Mouse (Mus musculus): Measurements from ENCODE around the gene Platr17. TPM values are rescaled to one million over a fixed set of nuclear protein-coding genes. Genes with fewer than 3 reads are reported as not detected.

Gene Platr17
- polyA plus RNA-seq, 1 experiment: 0.33 TPM

DNA sequence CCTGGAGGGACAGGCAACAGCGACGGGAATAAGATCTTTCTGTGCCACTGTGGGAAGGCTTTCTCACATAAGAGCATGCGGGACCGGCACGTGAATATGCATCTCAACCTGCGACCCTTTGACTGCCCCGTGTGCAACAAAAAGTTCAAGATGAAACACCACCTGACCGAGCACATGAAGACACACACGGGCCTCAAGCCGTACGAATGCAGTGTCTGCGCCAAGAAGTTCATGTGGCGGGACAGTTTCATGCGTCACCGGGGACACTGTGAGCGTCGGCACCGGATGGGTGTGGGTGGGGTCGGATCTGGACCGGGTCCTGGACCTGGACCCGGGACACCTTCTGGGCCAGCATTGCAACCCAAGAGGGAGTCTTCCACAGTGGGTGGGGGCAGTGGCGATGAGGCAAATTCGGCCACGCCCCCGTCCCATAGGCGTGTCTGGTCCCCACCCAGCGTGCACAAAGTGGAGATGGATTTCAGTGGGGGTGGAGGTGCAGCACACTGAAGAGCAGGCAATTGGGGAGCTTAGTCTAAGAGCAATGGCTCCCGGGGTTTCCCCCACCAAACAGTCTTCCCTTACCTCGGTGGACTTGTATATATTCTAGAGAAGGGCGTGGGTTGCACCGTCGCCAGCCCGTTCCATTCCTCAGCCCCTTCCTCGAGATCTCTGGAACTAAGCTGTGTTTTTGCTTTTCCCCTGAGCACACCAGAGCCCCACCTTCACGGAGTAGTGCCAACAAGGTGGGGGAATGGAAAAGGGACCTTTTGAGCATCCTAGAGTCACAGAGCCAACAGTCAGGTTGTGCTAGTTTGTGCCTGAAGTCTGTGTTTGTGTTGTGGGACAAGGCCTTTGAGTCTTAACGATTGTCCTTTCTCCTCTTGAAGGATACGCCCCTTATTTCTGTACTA, 13.6 kb downstream of the Platr17 start:
- TF ChIP-seq POLR2A (IDR thresholded peaks at IDR 0.05; ENCODE audit: borderline replicate concordance, extremely low read depth, low read depth, low read length): no peak
- TF ChIP-seq CTCF (IDR thresholded peaks at IDR 0.05; ENCODE audit: insufficient read depth, low read length): no peak
- H3K4me1 ChIP-seq (ENCODE audit: control insufficient read depth, insufficient read depth, low read length): peaks cover 12% of the 10 kb centered on the region
- no peak for DNase-seq
- H3K4me3 ChIP-seq (replicated peaks; ENCODE audit: extremely low read depth, low read depth, low read length): peak overlapping the region; percentile 94
- WGBS: 52% methylated on average over 37 of the region's 37 CpGs

DNA sequence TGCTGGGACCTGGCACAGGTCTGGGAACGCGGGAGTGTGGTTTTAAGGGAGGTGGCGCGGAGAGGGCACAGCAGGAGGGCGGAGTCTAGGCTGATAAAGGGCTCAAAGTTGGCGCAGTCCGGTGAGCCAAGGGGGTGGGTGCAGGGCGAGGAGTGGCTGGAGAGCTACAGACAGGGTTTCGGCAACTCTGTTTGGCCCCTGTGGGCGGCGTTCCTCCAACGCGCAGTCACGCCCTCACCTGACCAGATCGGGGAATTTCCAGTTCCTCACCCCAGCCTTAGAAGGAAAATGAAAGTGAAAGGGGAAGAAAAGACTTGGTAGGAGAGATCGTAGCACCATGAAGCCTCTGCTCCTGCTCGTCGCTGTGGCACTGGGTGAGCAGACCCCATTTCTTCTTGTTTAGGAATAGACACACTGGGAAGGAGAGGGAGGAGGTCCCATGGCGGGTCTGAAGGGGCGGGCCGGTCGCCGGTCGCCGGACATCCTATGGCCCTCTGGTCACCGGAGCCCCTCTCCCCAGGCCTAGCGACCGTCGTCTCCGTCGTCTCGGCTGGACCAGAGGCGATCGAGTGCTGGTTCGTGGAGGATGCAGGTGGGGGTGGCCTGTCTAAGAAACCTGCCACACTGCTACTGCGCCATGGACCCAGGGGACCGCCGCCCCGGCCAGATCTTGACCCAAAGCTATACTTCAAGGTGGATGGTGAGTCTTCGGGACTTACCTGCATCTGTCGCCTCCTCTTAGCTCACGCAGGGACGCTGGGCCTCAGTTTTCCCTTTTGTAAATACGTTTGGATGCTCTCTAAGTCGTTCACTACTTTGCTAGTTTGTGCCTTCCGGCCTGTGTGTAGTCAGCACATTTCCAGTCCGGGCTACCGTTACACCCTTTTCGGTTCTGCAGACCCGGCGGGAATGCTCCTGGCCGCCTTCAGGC, 14.7 kb downstream of the Platr17 start:
- Histone ChIP-seq H3K4me1 (ENCODE audit: control insufficient read depth, insufficient read depth, low read length) (peaks cover 12% of the 10 kb centered on the region), H3K4me3 (replicated peaks; ENCODE audit: extremely low read depth, low read depth, low read length) (peak overlapping the region; percentile 94)
- under 1% methylated on average over 52 of the region's 52 CpGs for WGBS
- peak; percentile 87 for DNase-seq
- peak; percentile 80; the same call in 1 of the 2 replicates for TF ChIP-seq POLR2A (IDR thresholded peaks at IDR 0.05; ENCODE audit: borderline replicate concordance, extremely low read depth, low read depth, low read length)
- peak; percentile 14; the same call in 1 of the 2 replicates for TF ChIP-seq CTCF (IDR thresholded peaks at IDR 0.05; ENCODE audit: insufficient read depth, low read length)

DNA sequence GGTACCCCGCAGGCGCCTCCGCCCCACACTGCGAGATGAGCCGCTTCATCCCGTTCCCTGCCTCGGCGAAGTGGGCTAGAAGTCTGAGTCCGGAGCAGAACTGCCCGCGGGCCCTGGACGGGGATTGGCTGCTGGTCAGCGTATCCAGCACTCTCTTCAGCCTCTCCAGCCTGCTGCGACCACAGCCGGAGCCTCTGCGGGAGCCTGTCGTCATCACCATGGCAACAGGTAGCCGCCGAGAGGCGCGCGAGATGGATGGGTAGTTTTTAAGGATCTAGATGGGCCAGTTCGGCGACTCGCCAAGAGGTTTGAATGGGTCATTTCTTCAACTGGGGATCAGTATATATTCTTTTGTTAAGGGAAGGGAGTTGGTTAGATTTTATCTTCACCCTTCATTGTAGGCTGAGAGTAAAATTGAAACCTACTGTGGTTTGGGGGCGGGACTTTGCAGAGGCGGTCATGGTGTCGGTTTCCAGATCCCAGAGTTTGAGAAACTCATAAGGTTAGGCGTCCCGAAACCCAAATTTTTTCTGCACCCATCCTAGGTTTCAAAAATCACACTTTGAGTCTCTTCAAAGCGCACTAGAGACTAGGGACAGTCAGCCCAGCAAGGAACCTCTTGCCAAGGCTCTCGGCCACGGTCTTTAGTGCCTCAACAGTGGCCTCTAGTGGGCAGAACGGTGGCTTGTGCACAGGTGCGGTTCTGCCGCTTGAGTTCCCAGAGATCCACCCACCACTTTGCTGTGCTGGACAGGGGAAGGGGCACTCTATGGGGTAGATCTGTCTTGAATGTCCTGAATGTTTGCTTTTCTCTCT, 15.6 kb downstream of the Platr17 start:
- H3K4me1 ChIP-seq (ENCODE audit: control insufficient read depth, insufficient read depth, low read length): peaks cover 12% of the 10 kb centered on the region
- no peak for TF ChIP-seq POLR2A (IDR thresholded peaks at IDR 0.05; ENCODE audit: borderline replicate concordance, extremely low read depth, low read depth, low read length)
- TF ChIP-seq CTCF (IDR thresholded peaks at IDR 0.05; ENCODE audit: insufficient read depth, low read length): peak; percentile 87
- WGBS: under 1% methylated on average over 36 of the region's 36 CpGs
- peak overlapping the region; percentile 94 for H3K4me3 ChIP-seq (replicated peaks; ENCODE audit: extremely low read depth, low read depth, low read length)
- DNase-seq: peak; percentile 87

DNA sequence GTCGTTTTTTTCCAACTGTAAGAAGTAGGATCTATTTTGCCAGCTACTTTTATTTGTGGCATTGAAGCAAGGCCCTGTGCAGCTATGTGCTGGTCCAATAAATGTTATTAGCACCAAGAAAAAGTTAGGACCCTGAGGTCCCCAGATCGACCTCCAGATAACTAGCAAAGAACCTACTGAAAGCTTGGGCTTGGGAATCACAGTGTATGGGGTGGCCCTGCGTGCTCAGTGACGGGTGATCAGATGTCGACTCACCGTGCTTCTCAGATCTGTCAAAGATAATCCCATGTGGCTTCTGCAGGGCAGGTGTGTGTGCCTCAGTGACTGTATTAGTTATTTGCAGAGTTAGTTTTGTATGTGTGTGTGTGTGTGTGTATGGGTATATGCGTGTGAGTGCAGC, 16.4 kb downstream of the Platr17 start:
- no peak for DNase-seq
- H3K4me3 ChIP-seq (replicated peaks; ENCODE audit: extremely low read depth, low read depth, low read length): no peak overlapping the region
- WGBS: 87% methylated on average over 7 of the region's 7 CpGs
- H3K4me1 ChIP-seq (ENCODE audit: control insufficient read depth, insufficient read depth, low read length): peaks cover 12% of the 10 kb centered on the region
- TF ChIP-seq POLR2A (IDR thresholded peaks at IDR 0.05; ENCODE audit: borderline replicate concordance, extremely low read depth, low read depth, low read length) (no peak), CTCF (IDR thresholded peaks at IDR 0.05; ENCODE audit: insufficient read depth, low read length) (no peak)

DNA sequence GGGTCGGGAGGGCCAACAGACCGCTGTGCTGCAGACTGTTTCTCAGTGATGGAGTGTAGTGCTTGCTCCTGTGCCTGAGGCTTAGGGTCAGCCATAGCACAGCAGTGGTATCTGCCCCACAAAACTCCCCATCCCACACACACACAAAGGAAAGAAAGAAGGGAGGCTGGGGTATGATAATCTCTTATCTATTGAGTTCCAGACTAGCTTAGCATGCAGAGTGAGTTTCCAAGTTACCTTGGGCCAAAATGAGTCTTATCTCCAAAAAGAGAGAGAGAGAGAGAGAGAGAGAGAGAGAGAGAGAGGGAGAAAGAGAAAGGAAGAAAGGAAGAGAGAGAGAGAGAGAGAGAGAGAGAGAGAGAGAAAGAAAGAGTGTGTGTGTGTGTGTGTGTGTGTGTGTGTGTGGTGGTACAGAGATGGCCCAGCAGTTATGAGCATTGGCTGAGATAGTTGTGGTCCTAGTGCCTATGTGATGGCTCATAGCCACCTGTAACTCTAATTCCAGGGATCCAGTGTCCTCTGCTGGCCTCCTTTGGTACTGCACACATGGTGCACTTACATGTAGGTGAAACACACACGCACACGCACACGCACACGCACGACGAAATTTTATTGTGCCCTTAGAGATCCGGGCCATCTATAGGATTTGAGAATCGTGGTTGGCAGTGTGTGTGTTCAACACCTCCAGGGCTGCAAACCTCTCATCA, 19.8 kb downstream of the Platr17 start:
- no peak for DNase-seq
- H3K4me3 ChIP-seq (replicated peaks; ENCODE audit: extremely low read depth, low read depth, low read length): no peak overlapping the region
- TF ChIP-seq POLR2A (IDR thresholded peaks at IDR 0.05; ENCODE audit: borderline replicate concordance, extremely low read depth, low read depth, low read length) (no peak), CTCF (IDR thresholded peaks at IDR 0.05; ENCODE audit: insufficient read depth, low read length) (peak; percentile 49)

DNA sequence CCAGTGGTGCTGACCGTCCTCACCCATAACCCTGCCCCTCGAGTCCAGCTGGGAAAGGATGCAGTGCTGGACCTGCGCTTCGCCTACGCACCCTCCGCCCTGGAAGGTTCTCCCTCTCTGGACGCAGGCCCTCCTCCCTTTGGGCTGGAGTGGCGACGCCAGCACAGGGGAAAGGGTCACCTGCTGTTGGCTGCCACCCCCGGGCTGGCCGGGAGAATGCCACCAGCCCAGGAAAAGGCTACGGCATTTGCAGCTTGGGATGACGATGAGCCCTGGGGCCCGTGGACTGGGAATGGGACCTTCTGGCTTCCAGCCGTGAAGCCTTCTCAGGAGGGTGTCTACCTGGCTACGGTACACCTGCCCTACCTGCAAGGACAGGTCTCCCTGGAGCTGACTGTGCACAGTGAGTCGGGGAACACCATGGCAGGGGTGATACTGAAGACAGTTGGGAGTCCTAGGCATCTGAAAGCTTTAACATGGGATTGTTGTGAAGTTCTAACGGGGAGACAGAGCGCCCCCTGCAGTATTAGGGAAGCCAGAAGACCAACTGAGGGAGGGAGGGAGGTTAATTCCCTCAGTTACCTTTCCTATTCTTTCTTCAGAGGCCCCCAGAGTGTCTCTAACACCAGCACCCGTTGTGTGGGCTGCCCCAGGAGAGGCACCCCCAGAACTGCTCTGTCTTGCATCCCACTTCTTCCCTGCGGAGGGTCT, 20.6 kb downstream of the Platr17 start:
- WGBS: 87% methylated on average over 21 of the region's 21 CpGs
- no peak for DNase-seq
- TF ChIP-seq CTCF (IDR thresholded peaks at IDR 0.05; ENCODE audit: insufficient read depth, low read length): no peak
- TF ChIP-seq POLR2A (IDR thresholded peaks at IDR 0.05; ENCODE audit: borderline replicate concordance, extremely low read depth, low read depth, low read length): no peak
- H3K4me1 ChIP-seq (ENCODE audit: control insufficient read depth, insufficient read depth, low read length): peaks cover 7% of the 10 kb centered on the region
- H3K4me3 ChIP-seq (replicated peaks; ENCODE audit: extremely low read depth, low read depth, low read length): no peak overlapping the region

More for the DNA sequence above, 19.8 kb downstream of the Platr17 start:
- WGBS: 92% methylated on average over 10 of the region's 10 CpGs
- peaks cover 7% of the 10 kb centered on the region for H3K4me1 ChIP-seq (ENCODE audit: control insufficient read depth, insufficient read depth, low read length)

DNA sequence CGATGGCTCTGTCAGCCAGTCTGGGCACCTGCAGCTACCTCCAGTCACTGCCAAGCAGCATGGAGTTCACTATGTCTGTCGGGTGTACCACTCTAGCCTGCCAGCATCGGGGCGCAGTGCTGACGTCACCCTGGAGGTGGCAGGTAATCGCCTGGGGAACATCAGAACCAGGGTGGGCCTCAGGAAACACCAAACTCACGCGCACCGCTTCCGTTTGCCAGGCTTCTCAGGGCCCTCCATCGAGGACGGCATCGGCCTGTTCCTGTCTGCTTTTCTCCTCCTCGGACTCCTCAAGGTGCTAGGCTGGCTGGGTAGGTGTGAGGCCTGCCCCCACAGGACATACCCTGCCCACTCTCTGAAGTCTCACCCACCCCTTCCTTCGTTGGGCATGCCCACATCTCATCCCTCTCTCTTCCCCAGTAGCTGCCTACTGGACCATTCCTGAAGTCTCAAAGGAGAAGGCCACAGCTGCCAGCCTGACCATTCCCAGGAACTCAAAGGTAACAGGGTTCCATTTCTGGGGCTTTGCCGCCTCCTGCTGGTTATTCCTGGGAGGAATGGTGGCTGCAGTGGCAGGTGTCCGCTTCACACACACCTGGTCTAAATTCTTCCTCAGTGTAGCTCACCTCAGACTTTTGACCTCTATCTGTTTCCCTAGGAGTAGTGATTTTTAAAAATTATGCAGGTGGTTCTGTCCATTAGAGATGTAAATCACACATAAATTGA, 21.4 kb downstream of the Platr17 start:
- no peak overlapping the region for H3K4me3 ChIP-seq (replicated peaks; ENCODE audit: extremely low read depth, low read depth, low read length)
- TF ChIP-seq POLR2A (IDR thresholded peaks at IDR 0.05; ENCODE audit: borderline replicate concordance, extremely low read depth, low read depth, low read length): no peak; the same call in 1 of the 2 replicates
- peak; percentile 36; the same call in 1 of the 2 replicates for TF ChIP-seq CTCF (IDR thresholded peaks at IDR 0.05; ENCODE audit: insufficient read depth, low read length)
- 75% methylated on average over 17 of the region's 17 CpGs for WGBS
- DNase-seq: no peak
- H3K4me1 ChIP-seq (ENCODE audit: control insufficient read depth, insufficient read depth, low read length): peaks cover 1% of the 10 kb centered on the region
